Mouse (Mus musculus): ENCODE results near the gene Kyat1. TPM values are rescaled to one million over a fixed set of nuclear protein-coding genes. Genes with fewer than 3 reads are reported as not detected.
"Not testable (repeated sequence)": the region's sequence is repeated elsewhere in the genome, so short reads cannot be mapped to it uniquely, and the experiment has no call there.

Gene Kyat1
- polyA plus RNA-seq, 1 experiment from 2014 or later, result 18.4 TPM

- not testable (repeated sequence) for H3K9ac ChIP-seq; ATAC-seq; H3K4me2 ChIP-seq (replicated peaks); H3K4me3 ChIP-seq (replicated peaks); H3K4me1 ChIP-seq (replicated peaks); H3K27ac ChIP-seq; H3K27me3 ChIP-seq (replicated peaks); H3K9me3 ChIP-seq; H3K36me3 ChIP-seq
- WGBS, result 89% methylated on average over 9 of the region's 10 CpGs
These were observed 45.8 kb downstream of the Kyat1 start for GRCm38 (mm10) chr2:30159871-30160270.

GRCm38 (mm10) chr2:30152616-30153015, 53.0 kb downstream of the Kyat1 start:
- Histone ChIP-seq H3K36me3 (peaks cover 20% of the 10 kb centered on the region; the same call in 1 of the 2 replicates), H3K9ac (no peak overlapping the region), H3K27me3 (replicated peaks) (no peaks in the 10 kb centered on the region), H3K27ac (no peak overlapping the region), H3K9me3 (no peaks in the 10 kb centered on the region), H3K4me3 (replicated peaks) (no peak overlapping the region), H3K4me2 (replicated peaks) (no peak overlapping the region), H3K4me1 (replicated peaks) (no peaks in the 10 kb centered on the region)
- WGBS, result 76% methylated on average over 8 of the region's 8 CpGs
- ATAC-seq, result no peak

GRCm38 (mm10) chr2:30151840-30152239, 53.8 kb downstream of the Kyat1 start:
- Histone ChIP-seq H3K4me2 (replicated peaks) (no peak overlapping the region), H3K36me3 (peaks cover 27% of the 10 kb centered on the region; the same call in 1 of the 2 replicates), H3K27ac (no peak overlapping the region), H3K4me1 (replicated peaks) (no peaks in the 10 kb centered on the region), H3K27me3 (replicated peaks) (no peaks in the 10 kb centered on the region), H3K9me3 (no peaks in the 10 kb centered on the region), H3K4me3 (replicated peaks) (no peak overlapping the region), H3K9ac (no peak overlapping the region)
- ATAC-seq, result no peak
- 78% methylated on average over 11 of the region's 11 CpGs for WGBS

GRCm38 (mm10) chr2:30147466-30147865, 58.2 kb downstream of the Kyat1 start:
- Histone ChIP-seq H3K27me3 (replicated peaks) (no peaks in the 10 kb centered on the region), H3K36me3 (peaks cover 42% of the 10 kb centered on the region), H3K9me3 (no peaks in the 10 kb centered on the region), H3K9ac (no peak overlapping the region), H3K4me2 (replicated peaks) (no peak overlapping the region), H3K27ac (no peak overlapping the region), H3K4me1 (replicated peaks) (no peaks in the 10 kb centered on the region), H3K4me3 (replicated peaks) (no peak overlapping the region)
- 90% methylated on average over 4 of the region's 4 CpGs for WGBS
- ATAC-seq, result no peak

GRCm38 (mm10) chr2:30144436-30144835, 61.2 kb downstream of the Kyat1 start:
- no peak for ATAC-seq
- peaks cover 46% of the 10 kb centered on the region for H3K36me3 ChIP-seq

GRCm38 (mm10) chr2:30140021-30140420, 65.6 kb downstream of the Kyat1 start:
- H3K27ac ChIP-seq; H3K27me3 ChIP-seq (replicated peaks); H3K9ac ChIP-seq; H3K4me2 ChIP-seq (replicated peaks); ATAC-seq; H3K4me3 ChIP-seq (replicated peaks); H3K9me3 ChIP-seq: not testable (repeated sequence)
- peaks cover 37% of the 10 kb centered on the region for H3K36me3 ChIP-seq
- peaks cover 11% of the 10 kb centered on the region for H3K4me1 ChIP-seq (replicated peaks)
- 85% methylated on average over 4 of the region's 4 CpGs for WGBS

More at GRCm38 (mm10) chr2:30144436-30144835, 61.2 kb downstream of the Kyat1 start:
- H3K4me2 ChIP-seq (replicated peaks), result no peak overlapping the region
- H3K4me1 ChIP-seq (replicated peaks), result no peaks in the 10 kb centered on the region
- no peaks in the 10 kb centered on the region for H3K27me3 ChIP-seq (replicated peaks)
- 98% methylated on average over 4 of the region's 4 CpGs for WGBS
- H3K9ac ChIP-seq, result no peak overlapping the region
- H3K4me3 ChIP-seq (replicated peaks), result no peak overlapping the region
- H3K9me3 ChIP-seq, result no peaks in the 10 kb centered on the region
- H3K27ac ChIP-seq, result no peak overlapping the region

- Histone ChIP-seq H3K4me1 (replicated peaks) (peaks cover 25% of the 10 kb centered on the region), H3K9ac (no peak overlapping the region), H3K36me3 (peaks cover 23% of the 10 kb centered on the region), H3K4me2 (replicated peaks) (0 out of 2 replicates have a peak overlapping the region, but pooled peaks have one; percentile 11), H3K4me3 (replicated peaks) (no peak overlapping the region), H3K27me3 (replicated peaks) (no peaks in the 10 kb centered on the region), H3K27ac (no peak overlapping the region), H3K9me3 (no peaks in the 10 kb centered on the region)
- no peak for ATAC-seq
- 76% methylated on average over 10 of the region's 10 CpGs for WGBS
These were observed 69.2 kb downstream of the Kyat1 start for GRCm38 (mm10) chr2:30136458-30136857.

Other genes starting within 250 kb of the Kyat1 start
- gene Sptan1, start 240.3 kb downstream of the Kyat1 start, polyA plus RNA-seq (2015; fragmentation: Nextera tagmentation; extraction: Ambion mirVana), result 73.3 and 82.9 TPM in 2 replicates
- 20.9 and 24.7 TPM in 2 replicates for gene Wdr34, start 157.0 kb downstream of the Kyat1 start, polyA plus RNA-seq (2015; fragmentation: Nextera tagmentation; extraction: Ambion mirVana)
- 437 and 494 TPM in 2 replicates for gene Set, start 148.5 kb downstream of the Kyat1 start, polyA plus RNA-seq (2015; fragmentation: Nextera tagmentation; extraction: Ambion mirVana)
- 10.6 and 11.1 TPM in 2 replicates for gene Pkn3, start 128.2 kb downstream of the Kyat1 start, polyA plus RNA-seq (2015; fragmentation: Nextera tagmentation; extraction: Ambion mirVana)
- 59.8 and 70.4 TPM in 2 replicates for gene Zdhhc12, start 112.2 kb downstream of the Kyat1 start, polyA plus RNA-seq (2015; fragmentation: Nextera tagmentation; extraction: Ambion mirVana)
- 5.0 and 5.6 TPM in 2 replicates for gene Zer1, start 81.3 kb downstream of the Kyat1 start, polyA plus RNA-seq (2015; fragmentation: Nextera tagmentation; extraction: Ambion mirVana)
- 7.8 and 8.2 TPM in 2 replicates for gene Tbc1d13, start 72.1 kb downstream of the Kyat1 start, polyA plus RNA-seq (2015; fragmentation: Nextera tagmentation; extraction: Ambion mirVana)
- gene Endog, start 34.4 kb downstream of the Kyat1 start, polyA plus RNA-seq (2015; fragmentation: Nextera tagmentation; extraction: Ambion mirVana), result 40.9 and 41.9 TPM in 2 replicates
- gene Spout1, start 27.4 kb downstream of the Kyat1 start, polyA plus RNA-seq (2015; fragmentation: Nextera tagmentation; extraction: Ambion mirVana), result 59.9 and 62.9 TPM in 2 replicates
- 37.0 and 37.7 TPM in 2 replicates for gene Lrrc8a, start 31.9 kb upstream of the Kyat1 start, polyA plus RNA-seq (2015; fragmentation: Nextera tagmentation; extraction: Ambion mirVana)
- 0.21 and 0.29 TPM in 2 replicates for gene Gm28035, start 34.7 kb upstream of the Kyat1 start, polyA plus RNA-seq (2015; fragmentation: Nextera tagmentation; extraction: Ambion mirVana)
- gene Phyhd1, start 60.4 kb upstream of the Kyat1 start, polyA plus RNA-seq (2015; fragmentation: Nextera tagmentation; extraction: Ambion mirVana), result 9.8 and 11.5 TPM in 2 replicates
- not detected in 2 replicates for gene Gm28038, start 75.2 kb upstream of the Kyat1 start, polyA plus RNA-seq (2015; fragmentation: Nextera tagmentation; extraction: Ambion mirVana)
- gene Dolk, start 80.5 kb upstream of the Kyat1 start, polyA plus RNA-seq (2015; fragmentation: Nextera tagmentation; extraction: Ambion mirVana), result 28.8 and 34.4 TPM in 2 replicates
- 29.1 and 29.4 TPM in 2 replicates for gene Nup188, start 80.5 kb upstream of the Kyat1 start, polyA plus RNA-seq (2015; fragmentation: Nextera tagmentation; extraction: Ambion mirVana)
- gene Sh3glb2, start 153.5 kb upstream of the Kyat1 start, polyA plus RNA-seq (2015; fragmentation: Nextera tagmentation; extraction: Ambion mirVana), result 68.4 and 69.4 TPM in 2 replicates
- gene Miga2, start 158.4 kb upstream of the Kyat1 start, polyA plus RNA-seq (2015; fragmentation: Nextera tagmentation; extraction: Ambion mirVana), result 20.9 and 24.1 TPM in 2 replicates
- gene Dolpp1, start 186.4 kb upstream of the Kyat1 start, polyA plus RNA-seq (2015; fragmentation: Nextera tagmentation; extraction: Ambion mirVana), result 44.5 and 50.9 TPM in 2 replicates
- 19.6 and 19.8 TPM in 2 replicates for gene Crat, start 210.0 kb upstream of the Kyat1 start, polyA plus RNA-seq (2015; fragmentation: Nextera tagmentation; extraction: Ambion mirVana)
- 117 and 120 TPM in 2 replicates for gene Ptpa, start 210.2 kb upstream of the Kyat1 start, polyA plus RNA-seq (2015; fragmentation: Nextera tagmentation; extraction: Ambion mirVana)